Mouse (Mus musculus): ENCODE data around the gene Tmem265. TPM values are rescaled to one million over a fixed set of nuclear protein-coding genes. Genes with fewer than 3 reads are reported as not detected.
A peak's percentile ranks its signal among the peaks of the same experiment; 100 is the strongest.

Tmem265 gene
- 2.9 and 4.3 TPM in 2 replicates for polyA plus RNA-seq (2015; fragmentation: Nextera tagmentation; extraction: Ambion mirVana)

- Histone ChIP-seq H3K27me3 (ENCODE audit: control insufficient read depth, insufficient read depth, low read depth, low read length) (no peaks in the 10 kb centered on the region), H3K9ac (ENCODE audit: low read depth, low read length) (no peak within 1 kb of the TSS), H3K4me1 (ENCODE audit: control insufficient read depth, low read depth, low read length) (no peaks in the 10 kb centered on the region), H3K4me3 (ENCODE audit: low read depth, low read length) (no peak within 1 kb of the TSS), H3K9me3 (replicated peaks; ENCODE audit: control insufficient read depth, low read length) (no peaks in the 10 kb centered on the region), H3K36me3 (ENCODE audit: control insufficient read depth, insufficient read depth) (peaks cover 42% of the 10 kb centered on the region), H3K27ac (ENCODE audit: low read length) (no peak within 1 kb of the TSS), H3K4me2 (ENCODE audit: low read depth, low read length) (no peak within 1 kb of the TSS)
- ATAC-seq (ENCODE audit: low read depth), result no peak
- WGBS (ENCODE audit: insufficient replicate concordance), result 86% methylated on average over 5 of the region's 5 CpGs
Observed at GRCm38 (mm10) chr7:127561340-127561858, at the start of gene Tmem265. Gene Tmem265, plus strand, starts transcription at chr7:127561390.

- peak within 1 kb of the TSS; percentile 92 for H3K9ac ChIP-seq (ENCODE audit: low read depth, low read length)
- H3K4me3 ChIP-seq (ENCODE audit: low read depth, low read length), result peak within 1 kb of the TSS; percentile 98
- H3K27me3 ChIP-seq (ENCODE audit: control insufficient read depth, insufficient read depth, low read depth, low read length), result no peaks in the 10 kb centered on the region
- no peaks in the 10 kb centered on the region for H3K9me3 ChIP-seq (replicated peaks; ENCODE audit: control insufficient read depth, low read length)
- under 1% methylated on average over 37 of the region's 37 CpGs for WGBS (ENCODE audit: insufficient replicate concordance)
- H3K4me1 ChIP-seq (ENCODE audit: control insufficient read depth, low read depth, low read length), result peaks cover 20% of the 10 kb centered on the region
- peaks cover 11% of the 10 kb centered on the region for H3K36me3 ChIP-seq (ENCODE audit: control insufficient read depth, insufficient read depth)
- H3K4me2 ChIP-seq (ENCODE audit: low read depth, low read length), result peak within 1 kb of the TSS; percentile 83
- H3K27ac ChIP-seq (ENCODE audit: low read length), result peak within 1 kb of the TSS; percentile 99
- peak; percentile 95 for ATAC-seq (ENCODE audit: low read depth)
Observed at GRCm38 (mm10) chr7:127511808-127512230, 49.4 kb upstream of the Tmem265 start, which contains the start of gene Srcap. Gene Srcap, plus strand, starts transcription at chr7:127511983.

- peak; percentile 80 for ATAC-seq (ENCODE audit: low read depth)
- no peaks in the 10 kb centered on the region for H3K9me3 ChIP-seq (replicated peaks; ENCODE audit: control insufficient read depth, low read length)
- H3K36me3 ChIP-seq (ENCODE audit: control insufficient read depth, insufficient read depth), result peaks cover 17% of the 10 kb centered on the region
- no peaks in the 10 kb centered on the region for H3K27me3 ChIP-seq (ENCODE audit: control insufficient read depth, insufficient read depth, low read depth, low read length)
- H3K27ac ChIP-seq (ENCODE audit: low read length), result peak overlapping the region; percentile 99
- H3K4me3 ChIP-seq (ENCODE audit: low read depth, low read length), result peak overlapping the region; percentile 98
- WGBS (ENCODE audit: insufficient replicate concordance), result 0% methylated on average over 72 of the region's 93 CpGs
- H3K9ac ChIP-seq (ENCODE audit: low read depth, low read length), result peak overlapping the region; percentile 92
- peaks cover 20% of the 10 kb centered on the region for H3K4me1 ChIP-seq (ENCODE audit: control insufficient read depth, low read depth, low read length)
- peak overlapping the region; percentile 83 for H3K4me2 ChIP-seq (ENCODE audit: low read depth, low read length)
Observed at GRCm38 (mm10) chr7:127512231-127513015, 48.8 kb upstream of the Tmem265 start.

GRCm38 (mm10) chr7:127513016-127513390, 48.2 kb upstream of the Tmem265 start:
- Histone ChIP-seq H3K27ac (ENCODE audit: low read length) (peak overlapping the region; percentile 99), H3K9me3 (replicated peaks; ENCODE audit: control insufficient read depth, low read length) (no peaks in the 10 kb centered on the region), H3K27me3 (ENCODE audit: control insufficient read depth, insufficient read depth, low read depth, low read length) (no peaks in the 10 kb centered on the region), H3K4me1 (ENCODE audit: control insufficient read depth, low read depth, low read length) (peaks cover 20% of the 10 kb centered on the region), H3K36me3 (ENCODE audit: control insufficient read depth, insufficient read depth) (peaks cover 20% of the 10 kb centered on the region), H3K4me2 (ENCODE audit: low read depth, low read length) (peak overlapping the region; percentile 83), H3K4me3 (ENCODE audit: low read depth, low read length) (peak overlapping the region; percentile 98), H3K9ac (ENCODE audit: low read depth, low read length) (peak overlapping the region; percentile 92)
- ATAC-seq (ENCODE audit: low read depth), result no peak
- 14% methylated on average over 8 of the region's 8 CpGs for WGBS (ENCODE audit: insufficient replicate concordance)

- Histone ChIP-seq H3K27me3 (ENCODE audit: control insufficient read depth, insufficient read depth, low read depth, low read length) (no peaks in the 10 kb centered on the region), H3K9me3 (replicated peaks; ENCODE audit: control insufficient read depth, low read length) (no peaks in the 10 kb centered on the region), H3K4me3 (ENCODE audit: low read depth, low read length) (peak overlapping the region; percentile 98), H3K9ac (ENCODE audit: low read depth, low read length) (peak overlapping the region; percentile 92; the same call in 1 of the 2 replicates), H3K4me1 (ENCODE audit: control insufficient read depth, low read depth, low read length) (peaks cover 20% of the 10 kb centered on the region), H3K36me3 (ENCODE audit: control insufficient read depth, insufficient read depth) (peaks cover 22% of the 10 kb centered on the region), H3K27ac (ENCODE audit: low read length) (peak overlapping the region; percentile 99), H3K4me2 (ENCODE audit: low read depth, low read length) (peak overlapping the region; percentile 83)
- no peak for ATAC-seq (ENCODE audit: low read depth)
- WGBS (ENCODE audit: insufficient replicate concordance), result 75% methylated on average over 3 of the region's 3 CpGs
Observed at GRCm38 (mm10) chr7:127513781-127514180, 47.4 kb upstream of the Tmem265 start.

GRCm38 (mm10) chr7:127515846-127516245, 45.3 kb upstream of the Tmem265 start:
- Histone ChIP-seq H3K9ac (ENCODE audit: low read depth, low read length) (no peak overlapping the region), H3K4me1 (ENCODE audit: control insufficient read depth, low read depth, low read length) (peaks cover 20% of the 10 kb centered on the region), H3K36me3 (ENCODE audit: control insufficient read depth, insufficient read depth) (peaks cover 37% of the 10 kb centered on the region), H3K9me3 (replicated peaks; ENCODE audit: control insufficient read depth, low read length) (no peaks in the 10 kb centered on the region), H3K4me3 (ENCODE audit: low read depth, low read length) (no peak overlapping the region), H3K27ac (ENCODE audit: low read length) (no peak overlapping the region), H3K4me2 (ENCODE audit: low read depth, low read length) (no peak overlapping the region), H3K27me3 (ENCODE audit: control insufficient read depth, insufficient read depth, low read depth, low read length) (no peaks in the 10 kb centered on the region)
- ATAC-seq (ENCODE audit: low read depth), result no peak
- WGBS (ENCODE audit: insufficient replicate concordance), result 80% methylated on average over 7 of the region's 7 CpGs

GRCm38 (mm10) chr7:127516344-127516743, 44.8 kb upstream of the Tmem265 start:
- H3K4me3 ChIP-seq (ENCODE audit: low read depth, low read length), result no peak overlapping the region
- H3K36me3 ChIP-seq (ENCODE audit: control insufficient read depth, insufficient read depth), result peaks cover 42% of the 10 kb centered on the region
- no peak overlapping the region for H3K27ac ChIP-seq (ENCODE audit: low read length)
- no peaks in the 10 kb centered on the region for H3K27me3 ChIP-seq (ENCODE audit: control insufficient read depth, insufficient read depth, low read depth, low read length)
- no peaks in the 10 kb centered on the region for H3K9me3 ChIP-seq (replicated peaks; ENCODE audit: control insufficient read depth, low read length)
- no peak overlapping the region for H3K9ac ChIP-seq (ENCODE audit: low read depth, low read length)
- ATAC-seq (ENCODE audit: low read depth), result no peak
- H3K4me1 ChIP-seq (ENCODE audit: control insufficient read depth, low read depth, low read length), result peaks cover 16% of the 10 kb centered on the region
- no peak overlapping the region for H3K4me2 ChIP-seq (ENCODE audit: low read depth, low read length)
- 88% methylated on average over 6 of the region's 7 CpGs for WGBS (ENCODE audit: insufficient replicate concordance)

GRCm38 (mm10) chr7:127519284-127519683, 41.9 kb upstream of the Tmem265 start, which contains the start of gene Gm42715:
Gene Gm42715, plus strand, starts transcription at chr7:127519584.
- no peak for ATAC-seq (ENCODE audit: low read depth)

GRCm38 (mm10) chr7:127541671-127542070, 19.5 kb upstream of the Tmem265 start:
- H3K36me3 ChIP-seq (ENCODE audit: control insufficient read depth, insufficient read depth), result peaks cover 81% of the 10 kb centered on the region
- no peak for ATAC-seq (ENCODE audit: low read depth)
- WGBS (ENCODE audit: insufficient replicate concordance), result 96% methylated on average over 3 of the region's 3 CpGs

More at GRCm38 (mm10) chr7:127519284-127519683, 41.9 kb upstream of the Tmem265 start, which contains the start of gene Gm42715:
- no peak within 1 kb of the TSS for H3K9ac ChIP-seq (ENCODE audit: low read depth, low read length)
- WGBS (ENCODE audit: insufficient replicate concordance), result 84% methylated on average over 3 of the region's 3 CpGs
- H3K36me3 ChIP-seq (ENCODE audit: control insufficient read depth, insufficient read depth), result peaks cover 64% of the 10 kb centered on the region
- H3K4me1 ChIP-seq (ENCODE audit: control insufficient read depth, low read depth, low read length), result no peaks in the 10 kb centered on the region
- no peaks in the 10 kb centered on the region for H3K9me3 ChIP-seq (replicated peaks; ENCODE audit: control insufficient read depth, low read length)
- H3K4me3 ChIP-seq (ENCODE audit: low read depth, low read length), result no peak within 1 kb of the TSS
- H3K27me3 ChIP-seq (ENCODE audit: control insufficient read depth, insufficient read depth, low read depth, low read length), result no peaks in the 10 kb centered on the region
- no peak within 1 kb of the TSS for H3K27ac ChIP-seq (ENCODE audit: low read length)
- H3K4me2 ChIP-seq (ENCODE audit: low read depth, low read length), result no peak within 1 kb of the TSS

More at GRCm38 (mm10) chr7:127541671-127542070, 19.5 kb upstream of the Tmem265 start:
- Histone ChIP-seq H3K4me2 (ENCODE audit: low read depth, low read length) (no peak overlapping the region), H3K4me1 (ENCODE audit: control insufficient read depth, low read depth, low read length) (no peaks in the 10 kb centered on the region), H3K9ac (ENCODE audit: low read depth, low read length) (no peak overlapping the region), H3K27me3 (ENCODE audit: control insufficient read depth, insufficient read depth, low read depth, low read length) (no peaks in the 10 kb centered on the region), H3K4me3 (ENCODE audit: low read depth, low read length) (no peak overlapping the region), H3K9me3 (replicated peaks; ENCODE audit: control insufficient read depth, low read length) (no peaks in the 10 kb centered on the region), H3K27ac (ENCODE audit: low read length) (no peak overlapping the region)
